Mouse (Mus musculus) intestine, embryonic 14.5 days (tissue): ENCODE data around the gene Nrap. TPM values are rescaled to one million over a fixed set of nuclear protein-coding genes. Genes with fewer than 3 reads are reported as not detected.
A peak's percentile ranks its signal among the peaks of the same experiment; 100 is the strongest.
"Not testable (repeated sequence)": the region's sequence is repeated elsewhere in the genome, so short reads cannot be mapped to it uniquely, and the experiment has no call there.

Experiments used
- ATAC-seq: fragments of 200-750 bp; cut with Nextera tagmentation; replicated peaks from 2 replicates; pipeline ENCODE4 v1.8.0; 2017; ENCODE audit warnings: low read depth, moderate number of reproducible peaks, moderate TSS enrichment, moderate library complexity; ENCODE audit not compliant: low FRiP score, low TSS enrichment
- DNase-seq: peaks from one replicate; pipeline ENCODE4 v3.0.0-alpha.2; 2018; ENCODE audit warnings: low spot score
- H3K27ac ChIP-seq: fragments of 300-500 bp; sonication (generic); 2 replicates; pipeline ENCODE4 v1.5.1; 2014; ENCODE audit warnings: low read depth, mild to moderate bottlenecking, control low read depth
- H3K27me3 ChIP-seq: fragments of 300-500 bp; sonication (generic); replicated peaks from 2 replicates; pipeline ENCODE4 v1.6.1; 2014; ENCODE audit warnings: low read length, control low read depth; ENCODE audit not compliant: control insufficient read depth, insufficient read depth
- H3K36me3 ChIP-seq: fragments of 300-500 bp; sonication (generic); 2 replicates; pipeline ENCODE4 v1.6.1; 2014; ENCODE audit warnings: low read length, control low read depth; ENCODE audit not compliant: control insufficient read depth, insufficient read depth
- H3K4me1 ChIP-seq: fragments of 300-500 bp; sonication (generic); replicated peaks from 2 replicates; pipeline ENCODE4 v1.6.1; 2014; ENCODE audit warnings: low read length, control low read depth, mixed read lengths; ENCODE audit not compliant: control insufficient read depth, insufficient read depth
- H3K4me2 ChIP-seq: fragments of 300-500 bp; sonication (generic); 2 replicates; pipeline ENCODE4 v1.6.1; 2014; ENCODE audit warnings: low read length
- H3K4me3 ChIP-seq: fragments of 300-500 bp; sonication (generic); 2 replicates; pipeline ENCODE4 v1.5.1; 2014; ENCODE audit warnings: low read depth, low read length, control low read depth, mixed read lengths
- H3K9ac ChIP-seq: fragments of 300-500 bp; sonication (generic); 2 replicates; pipeline ENCODE4 v1.6.1; 2014; ENCODE audit warnings: mild to moderate bottlenecking, low read length
- H3K9me3 ChIP-seq: fragments of 300-500 bp; sonication (generic); 2 replicates; pipeline ENCODE4 v1.6.1; 2016; ENCODE audit warnings: low read length, control low read depth; ENCODE audit not compliant: control insufficient read depth
- WGBS: fragments of 180-500 bp; shearing (Covaris S2); extraction: QIAGEN DNeasy Blood & Tissue Kit; methylation state at CpG from one replicate; pipeline ENCODE4 v1.1.7; 2014; 5-methylcytosine and 5-hydroxymethylcytosine counted together
- polyA plus RNA-seq: library from polyadenylated mRNA; unstranded; fragments of >200 nt; fragmentation: Nextera tagmentation; extraction: Ambion mirVana; gene quantifications from 2 replicates; pipeline ENCODE4 v1.2.1, GENCODE M21; 2014

The Nrap gene
- polyA plus RNA-seq, 1 experiment from 2014 or later: 0.26 TPM

DNA sequence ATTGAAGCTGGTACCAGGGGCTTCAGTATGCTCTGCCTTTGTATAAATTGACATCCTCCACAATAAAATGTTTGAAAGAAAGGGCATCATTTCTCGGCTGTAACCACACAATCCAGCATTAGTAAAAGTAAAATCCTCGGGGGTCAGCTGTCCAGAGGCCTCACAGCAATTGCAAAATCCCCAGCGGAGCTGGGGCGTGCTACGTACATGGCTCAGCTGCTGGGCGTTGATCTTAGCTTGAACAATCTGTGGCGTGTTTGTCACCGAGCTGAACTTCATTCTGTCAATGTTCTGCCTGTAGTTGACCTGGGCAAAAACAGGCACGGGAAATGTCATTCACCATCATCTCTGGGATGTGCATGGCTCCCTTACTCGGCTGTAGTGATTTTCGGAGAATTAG lies 23.7 kb downstream of the Nrap start:
- no peaks in the 10 kb centered on the region for H3K27me3 ChIP-seq
- H3K4me1 ChIP-seq: peaks cover 14% of the 10 kb centered on the region
- H3K9ac ChIP-seq: no peak overlapping the region
- H3K9me3 ChIP-seq: no peaks in the 10 kb centered on the region
- DNase-seq (no peak), ATAC-seq (no peak)
- H3K4me2 ChIP-seq: no peak overlapping the region
- no peak overlapping the region for H3K4me3 ChIP-seq
- WGBS: 84% methylated on average over 11 of the region's 11 CpGs
- H3K27ac ChIP-seq: no peak overlapping the region
- no peaks in the 10 kb centered on the region for H3K36me3 ChIP-seq

DNA sequence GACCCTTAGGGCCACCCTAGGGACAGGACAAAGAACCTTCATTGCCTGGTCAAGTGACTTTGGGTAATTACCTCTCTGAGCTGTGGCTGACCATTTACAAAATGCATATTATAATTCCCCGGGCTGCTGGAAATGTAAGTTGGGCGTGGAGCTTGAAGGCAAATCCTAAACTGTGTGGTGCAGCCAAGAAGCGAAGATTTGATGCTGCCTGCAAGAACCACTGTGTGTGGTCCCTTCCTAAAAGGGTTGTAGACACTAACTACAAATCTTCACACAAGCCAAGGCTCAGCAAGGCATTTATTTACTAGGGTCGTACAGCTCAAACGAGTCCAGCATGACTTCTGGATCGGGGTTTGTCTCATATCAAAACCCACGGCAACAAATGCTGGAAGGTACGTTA lies 25.3 kb downstream of the Nrap start:
- Histone ChIP-seq H3K27ac (peak overlapping the region; percentile 49), H3K4me1 (peaks cover 14% of the 10 kb centered on the region), H3K9me3 (no peaks in the 10 kb centered on the region), H3K36me3 (no peaks in the 10 kb centered on the region), H3K9ac (no peak overlapping the region), H3K4me3 (no peak overlapping the region), H3K27me3 (no peaks in the 10 kb centered on the region), H3K4me2 (0 out of 2 replicates have a peak overlapping the region, but pooled peaks have one; percentile 22)
- ATAC-seq: no peak
- DNase-seq: no peak
- WGBS: 50% methylated on average over 8 of the region's 8 CpGs

GRCm38 (mm10) chr19:56363721-56364460 lies 25.9 kb downstream of the Nrap start:
- DNase-seq: no peak
- Histone ChIP-seq H3K9ac (no peak overlapping the region), H3K4me1 (peaks cover 14% of the 10 kb centered on the region), H3K4me3 (no peak overlapping the region), H3K9me3 (no peaks in the 10 kb centered on the region), H3K27me3 (no peaks in the 10 kb centered on the region), H3K4me2 (peak overlapping the region; percentile 22; the same call in 1 of the 2 replicates), H3K27ac (peak overlapping the region; percentile 49), H3K36me3 (no peaks in the 10 kb centered on the region)
- WGBS: 32% methylated on average over 15 of the region's 15 CpGs
- no peak for ATAC-seq

DNA sequence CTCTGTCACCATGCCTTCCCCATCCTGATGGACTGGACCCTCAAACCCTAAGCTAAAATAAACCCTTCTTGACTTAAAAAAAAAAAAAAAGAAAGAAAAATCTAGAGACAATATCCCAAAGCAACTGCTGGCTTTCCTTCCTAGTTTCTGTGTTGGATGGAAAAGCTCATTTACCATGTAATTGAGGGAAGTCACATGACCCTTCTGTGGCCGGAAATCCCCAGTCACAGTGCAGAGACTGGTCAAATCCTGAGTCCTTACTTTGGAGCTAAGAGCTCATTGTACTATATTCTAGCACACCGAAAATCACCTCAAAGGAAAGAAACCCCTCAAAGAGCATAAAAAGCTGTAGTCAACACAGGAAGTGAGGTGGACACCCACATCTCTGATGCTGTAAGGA lies 30.9 kb downstream of the Nrap start:
- DNase-seq (no peak), ATAC-seq (no peak)
- H3K36me3 ChIP-seq: no peaks in the 10 kb centered on the region
- H3K27me3 ChIP-seq: no peaks in the 10 kb centered on the region
- no peak overlapping the region for H3K4me2 ChIP-seq
- H3K9me3 ChIP-seq: no peaks in the 10 kb centered on the region
- H3K4me1 ChIP-seq: peaks cover 2% of the 10 kb centered on the region; the same call in 1 of the 2 replicates
- no peak overlapping the region for H3K27ac ChIP-seq
- no peak overlapping the region for H3K4me3 ChIP-seq
- WGBS: 77% methylated on average over 2 of the region's 2 CpGs
- no peak overlapping the region for H3K9ac ChIP-seq

DNA sequence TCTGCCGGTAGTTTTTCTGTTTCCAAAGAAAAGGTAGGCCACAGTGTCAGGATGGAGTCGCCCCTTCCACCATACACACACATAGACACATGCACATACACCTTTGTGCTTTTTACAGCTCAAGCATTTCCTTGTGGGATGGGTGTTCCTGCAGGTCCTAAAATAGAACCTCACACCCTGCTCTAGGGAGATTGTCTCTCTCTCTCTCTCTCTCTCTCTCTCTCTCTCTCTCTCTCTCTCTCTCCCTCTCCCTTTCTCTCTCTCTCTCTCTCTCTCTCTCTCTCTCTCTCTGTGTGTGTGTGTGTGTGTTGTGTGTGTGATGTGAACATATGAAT lies 32.5 kb downstream of the Nrap start:
- not testable (repeated sequence) for H3K27ac ChIP-seq, H3K4me3 ChIP-seq, H3K36me3 ChIP-seq, H3K4me1 ChIP-seq, H3K9me3 ChIP-seq, ATAC-seq, DNase-seq, H3K9ac ChIP-seq, H3K27me3 ChIP-seq, H3K4me2 ChIP-seq
- WGBS: 66% methylated on average over 2 of the region's 2 CpGs

GRCm38 (mm10) chr19:56356480-56357373 lies 33.1 kb downstream of the Nrap start:
- no peak overlapping the region for H3K27ac ChIP-seq
- 0 out of 2 replicates have a peak overlapping the region, but pooled peaks have one; percentile 3 for H3K9ac ChIP-seq
- no peaks in the 10 kb centered on the region for H3K4me1 ChIP-seq
- H3K27me3 ChIP-seq: no peaks in the 10 kb centered on the region
- peak; percentile 66; the same call in 1 of the 2 replicates for ATAC-seq
- 26% methylated on average over 17 of the region's 17 CpGs for WGBS
- peak overlapping the region; percentile 33 for H3K4me2 ChIP-seq
- peaks cover 4% of the 10 kb centered on the region; the same call in 1 of the 2 replicates for H3K9me3 ChIP-seq
- H3K4me3 ChIP-seq: no peak overlapping the region
- no peaks in the 10 kb centered on the region for H3K36me3 ChIP-seq
- DNase-seq: peak; percentile 91

DNA sequence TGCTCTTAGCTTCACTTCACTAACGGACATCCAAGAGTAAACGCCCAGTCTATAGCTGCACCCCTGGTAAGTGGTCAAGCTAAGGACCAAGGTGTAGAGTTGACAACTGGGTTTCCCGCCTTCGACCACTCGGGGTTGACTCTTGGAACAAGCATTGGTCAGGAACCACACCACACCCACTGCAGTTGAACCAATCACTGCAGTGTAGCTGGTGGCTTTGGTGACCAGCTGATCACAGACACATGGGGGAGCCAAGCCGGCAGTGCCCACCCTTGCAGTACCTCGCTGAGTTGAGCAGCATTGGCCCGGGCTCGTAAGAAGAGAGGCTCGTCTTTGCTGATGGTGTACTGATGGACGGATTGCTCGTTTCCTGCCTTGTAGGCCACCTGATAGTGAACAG lies 34.6 kb downstream of the Nrap start:
- Histone ChIP-seq H3K36me3 (no peaks in the 10 kb centered on the region), H3K4me1 (no peaks in the 10 kb centered on the region), H3K4me2 (no peak overlapping the region), H3K9me3 (peaks cover 4% of the 10 kb centered on the region; the same call in 1 of the 2 replicates), H3K27ac (no peak overlapping the region), H3K9ac (no peak overlapping the region), H3K4me3 (no peak overlapping the region), H3K27me3 (no peaks in the 10 kb centered on the region)
- DNase-seq: no peak
- 88% methylated on average over 12 of the region's 12 CpGs for WGBS
- ATAC-seq: no peak

GRCm38 (mm10) chr19:56353689-56354088 lies 36.1 kb downstream of the Nrap start:
- 81% methylated on average over 10 of the region's 10 CpGs for WGBS
- Histone ChIP-seq H3K9me3 (peaks cover 4% of the 10 kb centered on the region; the same call in 1 of the 2 replicates), H3K4me1 (no peaks in the 10 kb centered on the region), H3K4me3 (no peak overlapping the region), H3K4me2 (no peak overlapping the region), H3K27me3 (no peaks in the 10 kb centered on the region), H3K27ac (no peak overlapping the region), H3K36me3 (no peaks in the 10 kb centered on the region), H3K9ac (no peak overlapping the region)
- ATAC-seq (no peak), DNase-seq (no peak)
